Mouse (Mus musculus) lung, adult 2 months (tissue): ENCODE data around the gene Apol6.

Experiments
- CTCF ChIP-seq: fragments of 200-500 bp; IDR thresholded peaks from 2 replicates; pipeline ENCODE4 v1.5.1; 2011; ENCODE audit warnings: mild to moderate bottlenecking, low read length, control low read depth; ENCODE audit not compliant: insufficient read depth
- POLR2A ChIP-seq: fragments of 200-500 bp; IDR thresholded peaks from 2 replicates; pipeline ENCODE4 v1.6.1; 2011; ENCODE audit warnings: low read depth, mild to moderate bottlenecking, control low read depth, low read length, borderline replicate concordance; ENCODE audit errors: extremely low read depth

DNA sequence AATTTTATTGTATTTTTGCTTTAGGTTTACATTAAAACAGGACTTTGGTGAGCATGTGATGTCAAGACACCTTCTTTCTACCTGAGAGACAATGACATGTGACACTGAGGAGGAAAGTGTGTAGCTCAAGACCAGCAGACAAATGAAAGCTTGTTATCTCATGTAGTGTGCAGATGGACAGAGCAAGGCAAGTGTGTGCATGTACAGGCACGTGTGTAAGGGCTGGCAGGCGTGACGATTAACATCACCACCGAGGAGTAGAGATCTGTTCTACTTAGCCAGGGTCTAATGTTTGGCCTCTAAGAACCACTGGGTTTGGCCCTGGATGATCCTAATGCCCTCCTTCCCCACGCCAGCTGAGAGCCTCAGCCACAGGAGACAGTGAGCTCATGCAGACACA lies 46.0 kb downstream of the Apol6 start:
- TF ChIP-seq CTCF (no peak), POLR2A (no peak)
